Mouse (Mus musculus) cerebellum, postnatal 14 days (tissue): ENCODE results near the gene Ttc21a.
"Not testable (repeated sequence)": the region's sequence is repeated elsewhere in the genome, so short reads cannot be mapped to it uniquely, and the experiment has no call there.

ENCODE experiments used
- DNase-seq, 2 experiments: peaks; one replicate each; pipeline ENCODE4 v3.0.0; 2021; ENCODE audit warnings: mixed read lengths in 2 of 2

Gene Ttc21a

GRCm38 (mm10) chr9:119999636-120000035 is 62.2 kb downstream of the Ttc21a start:
- DNase-seq = peak in 1 of 2 experiments; percentile 42

- DNase-seq = no peak
These were observed 63.4 kb downstream of the Ttc21a start for GRCm38 (mm10) chr9:120000761-120001160.

GRCm38 (mm10) chr9:120001945-120002725 is 64.7 kb downstream of the Ttc21a start:
- DNase-seq = no peak

GRCm38 (mm10) chr9:120002893-120003292 is 65.5 kb downstream of the Ttc21a start:
- DNase-seq = no peak

GRCm38 (mm10) chr9:120005936-120006335 is 68.5 kb downstream of the Ttc21a start:
- no peak for DNase-seq

GRCm38 (mm10) chr9:120007833-120008232 is 70.4 kb downstream of the Ttc21a start:
- no peak for DNase-seq

GRCm38 (mm10) chr9:120009226-120009841 is 71.9 kb downstream of the Ttc21a start:
- DNase-seq = no peak

- DNase-seq = no peak
These were observed 72.5 kb downstream of the Ttc21a start for GRCm38 (mm10) chr9:120009871-120010270.

- peak; percentile 100 for DNase-seq
These were observed 73.5 kb downstream of the Ttc21a start for GRCm38 (mm10) chr9:120010781-120011511.

- peak; percentile 89 to 92 for DNase-seq
These were observed 74.1 kb downstream of the Ttc21a start for GRCm38 (mm10) chr9:120011533-120011932.

- not testable (repeated sequence) for DNase-seq
These were observed 74.8 kb downstream of the Ttc21a start for GRCm38 (mm10) chr9:120012161-120012560.

- no peak for DNase-seq
These were observed 75.4 kb downstream of the Ttc21a start for GRCm38 (mm10) chr9:120012781-120013180.

GRCm38 (mm10) chr9:120013251-120013820 is 75.9 kb downstream of the Ttc21a start:
- DNase-seq = no peak

- DNase-seq = no peak
These were observed 77.4 kb downstream of the Ttc21a start for GRCm38 (mm10) chr9:120014828-120015227.

GRCm38 (mm10) chr9:120016956-120017355 is 79.5 kb downstream of the Ttc21a start:
- DNase-seq = no peak
